Mouse (Mus musculus) kidney, adult 2 months (tissue): ENCODE measurements around the gene Mns1.

Experiments
- CTCF ChIP-seq: fragments of 200-500 bp; conservative IDR thresholded peaks from 2 replicates; pipeline ENCODE4 v1.5.1; 2011; ENCODE audit warnings: low read depth, mild to moderate bottlenecking, control low read depth, low read length, moderate library complexity, mixed read lengths; ENCODE audit not compliant: insufficient read depth, insufficient read length
- POLR2A ChIP-seq: fragments of 200-500 bp; IDR thresholded peaks from one replicate; pipeline ENCODE4 v1.6.1; 2011; ENCODE audit warnings: low read depth, low read length, control low read depth

GRCm38 (mm10) chr9:72393869-72394341 is 43.9 kb upstream of the Mns1 start:
- TF ChIP-seq CTCF: no peak
- no peak for TF ChIP-seq POLR2A
